Mouse (Mus musculus): Measurements from ENCODE around the gene Gng2. TPM values are rescaled to one million over a fixed set of nuclear protein-coding genes. Genes with fewer than 3 reads are reported as not detected.
"Not testable (repeated sequence)": the region's sequence is repeated elsewhere in the genome, so short reads cannot be mapped to it uniquely, and the experiment has no call there.

Gene Gng2
- polyA plus RNA-seq, 1 experiment from 2014 or later, result 11.8 TPM

GRCm38 (mm10) chr14:19874201-19874807 lies 103.1 kb downstream of the Gng2 start:
- no peaks in the 10 kb centered on the region for H3K36me3 ChIP-seq
- H3K27me3 ChIP-seq (replicated peaks), result no peaks in the 10 kb centered on the region
- no peak overlapping the region for H3K27ac ChIP-seq
- H3K4me3 ChIP-seq, result no peak overlapping the region
- no peaks in the 10 kb centered on the region for H3K9me3 ChIP-seq (replicated peaks)
- no peak overlapping the region for H3K9ac ChIP-seq
- H3K4me2 ChIP-seq, result no peak overlapping the region
- H3K4me1 ChIP-seq, result no peaks in the 10 kb centered on the region
- no peak for ATAC-seq
- WGBS (ENCODE audit: insufficient replicate concordance), result 72% methylated on average over 11 of the region's 11 CpGs

DNA sequence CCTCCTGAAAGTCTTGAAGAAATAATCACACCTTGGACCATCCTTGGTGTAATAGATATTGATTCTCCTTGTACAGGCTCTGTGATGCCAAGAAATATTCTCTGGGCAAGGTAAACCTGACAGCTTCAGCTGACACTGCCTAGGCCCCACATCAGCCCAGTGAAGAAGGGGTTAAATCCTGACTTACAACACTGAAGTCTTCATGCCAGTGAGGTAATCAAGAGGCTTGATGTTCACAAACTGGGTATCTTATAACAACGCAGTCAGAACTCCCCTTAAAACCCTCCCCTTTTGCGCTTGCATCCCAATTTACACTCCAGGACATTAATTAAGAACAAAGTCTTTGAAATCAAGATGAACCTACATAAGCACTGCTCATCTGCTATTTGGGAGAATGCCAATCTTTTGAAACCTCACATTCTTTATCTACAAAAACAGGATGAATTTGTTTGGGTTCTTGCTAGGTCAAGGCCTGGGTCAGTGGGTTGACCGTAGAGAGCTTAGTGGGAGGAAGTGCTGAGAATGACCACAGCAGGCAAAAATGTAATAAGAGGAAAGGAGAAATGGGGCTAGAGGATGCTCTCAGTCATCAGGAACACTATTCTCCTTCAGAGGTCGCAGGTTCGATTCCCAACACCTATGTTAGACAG lies 110.0 kb downstream of the Gng2 start:
- no peak overlapping the region for H3K9ac ChIP-seq
- no peak for ATAC-seq
- H3K36me3 ChIP-seq, result no peaks in the 10 kb centered on the region
- 0 out of 2 replicates have a peak, but pooled peaks cover 6% of the 10 kb centered on the region for H3K4me1 ChIP-seq
- H3K4me3 ChIP-seq, result no peak overlapping the region
- H3K9me3 ChIP-seq (replicated peaks), result no peaks in the 10 kb centered on the region
- no peak overlapping the region for H3K27ac ChIP-seq
- 60% methylated on average over 5 of the region's 5 CpGs for WGBS (ENCODE audit: insufficient replicate concordance)
- H3K27me3 ChIP-seq (replicated peaks), result no peaks in the 10 kb centered on the region
- no peak overlapping the region for H3K4me2 ChIP-seq

DNA sequence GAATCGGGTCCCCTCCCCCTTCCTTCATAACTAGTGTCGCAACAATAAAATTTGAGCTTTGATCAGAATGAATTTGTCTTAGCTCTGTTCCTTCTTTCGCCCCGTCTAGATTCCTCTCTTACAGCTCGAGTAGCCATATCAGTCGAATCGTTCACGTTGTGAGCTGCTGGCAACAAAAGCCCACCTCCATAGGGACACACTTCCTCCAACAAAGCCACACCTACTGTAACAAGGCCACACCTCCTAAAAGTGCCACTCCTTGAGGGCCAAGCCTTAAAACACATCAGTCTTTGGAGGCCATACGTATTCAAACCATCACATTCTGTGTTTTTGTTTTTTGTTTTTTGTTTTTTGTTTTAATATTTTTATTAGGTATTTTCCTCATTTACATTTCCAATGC lies 112.3 kb downstream of the Gng2 start:
- not testable (repeated sequence) for H3K4me1 ChIP-seq
- WGBS (ENCODE audit: insufficient replicate concordance), result 61% methylated on average over 9 of the region's 9 CpGs

DNA sequence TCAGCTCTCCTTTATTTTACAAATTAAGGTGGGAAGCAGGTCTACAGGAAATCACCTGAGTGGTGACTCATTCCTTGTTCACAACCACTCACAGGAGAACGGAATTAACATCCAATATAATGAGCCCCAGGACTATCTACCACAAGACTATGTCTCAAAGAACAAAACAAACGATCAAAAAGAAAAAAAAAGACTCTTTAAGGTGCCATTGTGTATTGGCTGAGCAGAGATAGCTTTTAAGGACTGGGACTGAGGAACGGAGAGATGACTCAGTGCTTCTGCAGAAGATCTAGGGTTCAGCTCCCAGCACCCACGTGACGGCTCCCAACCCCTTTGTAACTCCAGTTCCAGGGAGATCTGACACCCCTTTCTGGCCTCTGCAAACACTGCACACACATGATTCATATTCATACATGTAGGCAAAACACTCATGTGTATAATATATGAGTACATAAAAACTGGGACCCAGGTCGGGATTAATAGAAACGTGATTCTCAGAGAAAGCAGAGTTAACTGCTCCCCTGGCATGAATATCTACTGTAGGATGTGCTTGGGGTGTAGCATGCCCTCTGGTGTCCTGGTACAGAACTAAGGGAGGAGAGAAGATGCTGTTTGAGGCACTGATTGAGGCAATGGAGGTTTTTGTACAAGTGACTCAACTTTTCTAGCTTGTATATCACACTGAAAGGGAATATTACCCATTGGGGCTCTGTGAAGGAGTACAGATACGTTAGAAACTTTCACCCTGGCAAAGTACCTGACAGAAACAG lies 115.9 kb downstream of the Gng2 start:
- no peak overlapping the region for H3K4me3 ChIP-seq
- H3K4me2 ChIP-seq, result no peak overlapping the region
- H3K4me1 ChIP-seq, result no peaks in the 10 kb centered on the region
- ATAC-seq, result no peak
- no peaks in the 10 kb centered on the region for H3K9me3 ChIP-seq (replicated peaks)
- H3K9ac ChIP-seq, result no peak overlapping the region
- no peak overlapping the region for H3K27ac ChIP-seq
- 67% methylated on average over 8 of the region's 8 CpGs for WGBS (ENCODE audit: insufficient replicate concordance)
- no peaks in the 10 kb centered on the region for H3K27me3 ChIP-seq (replicated peaks)
- no peaks in the 10 kb centered on the region for H3K36me3 ChIP-seq

More for the DNA sequence above, 112.3 kb downstream of the Gng2 start:
- not testable (repeated sequence) for H3K27me3 ChIP-seq (replicated peaks); H3K36me3 ChIP-seq; H3K27ac ChIP-seq; H3K4me2 ChIP-seq; H3K9ac ChIP-seq; H3K9me3 ChIP-seq (replicated peaks); H3K4me3 ChIP-seq; ATAC-seq

- ATAC-seq, result no peak
- H3K27ac ChIP-seq, result no peak overlapping the region
- WGBS (ENCODE audit: insufficient replicate concordance), result 80% methylated on average over 4 of the region's 4 CpGs
- no peak overlapping the region for H3K4me2 ChIP-seq
- no peak overlapping the region for H3K9ac ChIP-seq
- no peaks in the 10 kb centered on the region for H3K4me1 ChIP-seq
- H3K4me3 ChIP-seq, result no peak overlapping the region
- H3K9me3 ChIP-seq (replicated peaks), result no peaks in the 10 kb centered on the region
- no peaks in the 10 kb centered on the region for H3K36me3 ChIP-seq
- no peaks in the 10 kb centered on the region for H3K27me3 ChIP-seq (replicated peaks)
These were observed 117.1 kb downstream of the Gng2 start for GRCm38 (mm10) chr14:19860281-19860680.

DNA sequence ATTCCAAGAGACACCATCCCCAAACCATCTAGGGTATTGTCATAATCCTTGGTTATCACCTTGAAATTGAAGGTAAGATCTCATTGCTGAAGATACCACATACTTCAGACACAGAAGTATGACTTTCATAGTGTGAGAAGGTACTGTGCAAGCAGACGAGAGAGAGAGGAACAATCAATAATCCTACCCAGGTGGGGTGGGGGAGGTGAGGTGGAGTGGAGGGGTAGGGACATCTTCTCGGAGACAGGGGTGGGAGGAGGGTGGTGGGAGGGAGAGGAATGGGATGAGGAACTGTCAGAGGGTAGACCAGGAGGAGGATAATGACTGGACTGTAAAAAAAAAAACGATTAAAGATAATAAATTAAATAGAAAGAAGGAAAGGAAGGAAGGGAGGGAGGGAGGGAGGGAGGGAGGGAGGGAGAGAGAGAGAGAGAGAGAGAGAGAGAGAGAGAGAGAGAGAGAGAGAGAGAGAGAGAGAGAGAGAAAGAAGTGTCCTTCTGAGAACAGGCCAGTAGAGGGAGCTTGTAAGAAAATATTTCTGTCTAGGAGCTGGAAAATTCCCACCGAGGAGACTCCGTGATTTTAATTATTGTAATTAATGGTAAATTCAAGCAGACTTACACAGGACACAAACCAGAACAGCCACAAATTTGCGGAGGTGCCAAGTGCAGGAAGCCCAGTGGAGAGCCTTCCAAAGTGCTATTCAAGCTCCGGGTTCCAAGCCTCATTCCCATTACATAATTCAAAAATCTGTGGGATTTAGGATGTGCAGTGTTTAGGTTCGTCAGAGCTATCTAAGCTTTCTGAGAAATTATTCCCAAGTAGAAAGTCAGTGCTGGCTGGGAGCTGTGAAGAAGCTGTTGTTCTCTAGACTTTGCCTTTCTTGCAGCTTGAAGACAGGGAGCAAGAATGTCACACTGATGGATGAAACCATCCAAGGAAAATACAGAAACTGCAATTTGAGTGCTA lies 118.3 kb downstream of the Gng2 start:
- H3K9ac ChIP-seq, result no peak overlapping the region
- H3K27me3 ChIP-seq (replicated peaks), result no peaks in the 10 kb centered on the region
- no peak overlapping the region for H3K4me2 ChIP-seq
- no peak for ATAC-seq
- H3K4me1 ChIP-seq, result no peaks in the 10 kb centered on the region
- H3K9me3 ChIP-seq (replicated peaks), result no peaks in the 10 kb centered on the region
- no peaks in the 10 kb centered on the region for H3K36me3 ChIP-seq
- no peak overlapping the region for H3K27ac ChIP-seq
- no peak overlapping the region for H3K4me3 ChIP-seq
- WGBS (ENCODE audit: insufficient replicate concordance), result 41% methylated on average over 8 of the region's 8 CpGs

DNA sequence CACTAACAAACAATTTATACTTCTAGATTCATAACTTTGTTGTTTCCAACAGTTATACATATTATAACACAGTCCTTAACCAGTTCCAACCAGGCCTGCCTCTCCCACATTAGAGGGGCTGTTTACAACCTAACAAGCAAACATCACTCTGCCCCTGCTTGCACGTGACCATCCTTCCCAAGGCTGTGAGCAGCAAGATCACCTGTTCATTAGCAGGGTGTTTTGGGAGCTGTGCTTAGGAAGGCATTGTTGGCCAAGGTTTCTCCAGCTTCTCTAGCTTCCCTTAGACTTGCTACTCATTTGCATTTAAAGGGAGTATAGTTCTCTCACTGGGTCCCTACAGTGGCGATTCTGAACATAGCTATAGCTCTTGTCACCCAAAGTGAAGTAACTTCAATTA lies 119.1 kb downstream of the Gng2 start:
- H3K4me3 ChIP-seq, result no peak overlapping the region
- H3K27me3 ChIP-seq (replicated peaks), result no peaks in the 10 kb centered on the region
- no peak for ATAC-seq
- H3K4me1 ChIP-seq, result no peaks in the 10 kb centered on the region
- H3K9me3 ChIP-seq (replicated peaks), result no peaks in the 10 kb centered on the region
- no peak overlapping the region for H3K9ac ChIP-seq
- WGBS (ENCODE audit: insufficient replicate concordance), result 57% methylated on average over 2 of the region's 2 CpGs
- no peaks in the 10 kb centered on the region for H3K36me3 ChIP-seq
- H3K4me2 ChIP-seq, result no peak overlapping the region
- H3K27ac ChIP-seq, result no peak overlapping the region

- Histone ChIP-seq H3K4me2 (no peak overlapping the region), H3K27ac (no peak overlapping the region), H3K9me3 (replicated peaks) (no peaks in the 10 kb centered on the region), H3K36me3 (no peaks in the 10 kb centered on the region), H3K4me3 (no peak overlapping the region), H3K9ac (no peak overlapping the region), H3K27me3 (replicated peaks) (no peaks in the 10 kb centered on the region), H3K4me1 (no peaks in the 10 kb centered on the region)
- no peak for ATAC-seq
- WGBS (ENCODE audit: insufficient replicate concordance), result 58% methylated on average over 3 of the region's 3 CpGs
These were observed 124.0 kb downstream of the Gng2 start for GRCm38 (mm10) chr14:19853471-19853870.

DNA sequence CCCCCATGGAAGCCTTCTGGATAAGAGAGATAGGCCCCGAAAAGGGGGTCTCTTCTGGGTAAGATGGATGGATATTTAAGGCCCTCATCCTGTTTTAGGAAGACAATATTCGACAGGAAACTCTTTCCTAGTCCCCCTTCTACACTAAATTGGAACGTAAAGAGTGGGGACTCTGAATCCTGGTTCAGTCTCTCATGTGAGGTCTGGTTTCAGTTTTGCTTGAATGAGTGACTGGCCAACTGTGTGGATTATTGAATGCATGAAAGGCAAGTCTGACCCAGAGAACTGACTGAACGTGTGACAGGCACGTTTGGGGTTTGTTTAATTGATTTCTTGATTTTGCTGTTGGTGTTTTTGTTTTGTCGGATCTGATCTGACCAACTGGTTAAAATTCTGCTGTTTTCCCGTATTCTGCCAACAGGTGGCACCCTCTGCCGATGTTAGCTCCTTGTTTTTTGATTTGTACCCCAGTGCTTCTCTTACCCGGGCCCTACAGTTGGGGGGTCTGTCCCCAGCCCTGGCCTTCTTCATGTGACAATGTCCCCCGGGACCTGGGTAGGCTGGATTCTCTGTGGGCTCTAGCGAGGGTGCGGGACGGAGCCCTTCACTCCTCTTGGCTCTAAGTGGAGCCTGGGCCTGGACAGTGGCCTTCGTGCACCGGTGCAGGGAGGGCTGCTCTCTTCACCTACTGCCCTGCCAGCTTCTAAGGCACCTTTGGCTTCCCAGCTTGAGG lies 137.7 kb downstream of the Gng2 start:
- ATAC-seq, result no peak
- Histone ChIP-seq H3K4me3 (peak overlapping the region; percentile 40), H3K9ac (0 out of 2 replicates have a peak overlapping the region, but pooled peaks have one; percentile 17), H3K4me2 (peak overlapping the region; percentile 50), H3K9me3 (replicated peaks) (no peaks in the 10 kb centered on the region), H3K27me3 (replicated peaks) (peaks cover 4% of the 10 kb centered on the region; the same call in 1 of the 2 replicates), H3K4me1 (peaks cover 3% of the 10 kb centered on the region; the same call in 1 of the 2 replicates), H3K27ac (no peak overlapping the region), H3K36me3 (no peaks in the 10 kb centered on the region)
- WGBS (ENCODE audit: insufficient replicate concordance), result 32% methylated on average over 15 of the region's 15 CpGs

DNA sequence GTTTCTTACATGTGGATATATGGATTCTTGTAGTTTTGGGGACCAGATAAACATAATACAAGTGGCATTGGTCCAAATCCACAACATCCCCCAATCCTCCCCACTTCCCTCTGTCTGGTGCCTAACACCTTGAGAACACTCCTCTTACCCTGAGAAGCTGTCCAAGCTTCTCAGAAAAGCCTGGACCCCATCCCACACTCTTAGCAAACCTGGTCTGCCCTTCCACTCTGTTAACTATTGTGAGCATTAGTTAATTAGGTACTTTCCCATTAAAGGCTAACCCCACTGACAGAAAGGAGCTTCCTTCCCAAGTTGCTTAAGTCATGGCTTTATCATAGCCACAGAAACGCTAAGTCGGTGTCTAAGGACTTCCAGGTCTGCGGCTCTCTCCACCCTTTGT lies 141.1 kb downstream of the Gng2 start:
- 57% methylated on average over 3 of the region's 3 CpGs for WGBS (ENCODE audit: insufficient replicate concordance)
- Histone ChIP-seq H3K4me3 (no peak overlapping the region), H3K9ac (no peak overlapping the region), H3K9me3 (replicated peaks) (no peaks in the 10 kb centered on the region), H3K27ac (no peak overlapping the region), H3K36me3 (no peaks in the 10 kb centered on the region), H3K4me2 (no peak overlapping the region), H3K4me1 (peaks cover 3% of the 10 kb centered on the region; the same call in 1 of the 2 replicates), H3K27me3 (replicated peaks) (no peaks in the 10 kb centered on the region)
- ATAC-seq, result no peak

DNA sequence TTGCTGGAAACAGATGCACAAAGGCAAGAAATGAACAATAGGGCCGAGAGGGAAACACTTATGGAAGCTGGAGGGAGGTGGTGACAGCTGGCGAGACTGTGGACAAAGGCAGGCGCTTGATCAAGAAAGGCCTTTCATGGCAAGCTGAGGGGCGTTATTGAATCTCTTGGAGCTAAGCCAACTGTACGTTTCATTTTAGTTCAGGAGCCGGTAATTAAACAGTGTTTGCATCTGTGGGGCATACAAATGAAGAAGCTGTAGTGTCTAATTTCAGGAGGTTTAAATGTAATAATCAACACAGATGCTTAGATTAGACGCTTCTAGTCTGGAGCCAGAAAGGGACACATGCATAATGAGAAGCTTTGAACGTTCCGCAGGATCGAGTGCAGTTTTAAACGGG lies 151.9 kb downstream of the Gng2 start:
- no peak for ATAC-seq

More for the DNA sequence above, 151.9 kb downstream of the Gng2 start:
- H3K36me3 ChIP-seq, result peaks cover 15% of the 10 kb centered on the region
- no peak overlapping the region for H3K4me2 ChIP-seq
- peaks cover 18% of the 10 kb centered on the region; the same call in 1 of the 2 replicates for H3K27me3 ChIP-seq (replicated peaks)
- peaks cover 15% of the 10 kb centered on the region for H3K4me1 ChIP-seq
- H3K4me3 ChIP-seq, result no peak overlapping the region
- no peak overlapping the region for H3K27ac ChIP-seq
- 74% methylated on average over 11 of the region's 11 CpGs for WGBS (ENCODE audit: insufficient replicate concordance)
- 0 out of 2 replicates have a peak, but pooled peaks cover 4% of the 10 kb centered on the region for H3K9me3 ChIP-seq (replicated peaks)
- H3K9ac ChIP-seq, result no peak overlapping the region

Measured in liver, embryonic 12.5 days (tissue).